Mouse (Mus musculus) neutrophil, adult 59 days (primary cell): ENCODE data around the gene Olfr655. TPM values are rescaled to one million over a fixed set of nuclear protein-coding genes. Genes with fewer than 3 reads are reported as not detected.

Experiments
- total RNA-seq, 2 experiments: library from RNA; stranded (reverse); gene quantifications; 1 replicate in 1 of 2; 2 replicates in 1 of 2; pipeline ENCODE4 v1.2.4; 2023

The Olfr655 gene
- not detected for total RNA-seq

GRCm38 (mm10) chr7:104601679-104602078 lies at the start of gene Olfr655:
Olfr655 (minus strand) TSS chr7:104601779.

GRCm38 (mm10) chr7:104646841-104647482 lies 45.4 kb upstream of the Olfr655 start, which contains the start of gene Olfr658:
Olfr658 (minus strand) TSS chr7:104647305.

GRCm38 (mm10) chr7:104624494-104624893 lies 22.9 kb upstream of the Olfr655 start, which contains the start of gene Olfr657:
Olfr657 (plus strand) TSS chr7:104624794.

GRCm38 (mm10) chr7:104613655-104614054 lies 12.1 kb upstream of the Olfr655 start, which contains the start of gene Olfr656:
Olfr656 (plus strand) TSS chr7:104613955.

GRCm38 (mm10) chr7:104586725-104587124 lies 14.9 kb downstream of the Olfr655 start, which contains the start of gene Olfr654:
Olfr654 (plus strand) TSS chr7:104587025.

GRCm38 (mm10) chr7:104577014-104577413 lies 24.6 kb downstream of the Olfr655 start, which contains the start of gene Olfr653:
Olfr653 (plus strand) TSS chr7:104577314.

GRCm38 (mm10) chr7:104560601-104561000 lies 41.0 kb downstream of the Olfr655 start, which contains the start of gene Olfr652:
Olfr652 (plus strand) TSS chr7:104560901.

GRCm38 (mm10) chr7:104549833-104550232 lies 51.7 kb downstream of the Olfr655 start, which contains the start of gene Olfr651:
Olfr651 (plus strand) TSS chr7:104550133.

Other genes with a start within 250 kb of the Olfr655 start
- gene Trim12c, start 248.4 kb downstream of the Olfr655 start, total RNA-seq: 10 to 100 TPM; 29.1 to 32.0 TPM
- gene Trim30b, start 231.9 kb downstream of the Olfr655 start, total RNA-seq: 10 to 100 TPM; 55.8 to 60.5 TPM
- under 1 TPM; 0.64 to 0.73 TPM for gene Trim30c, start 200.9 kb downstream of the Olfr655 start, total RNA-seq
- 10 to 100 TPM; 39.9 to 50.2 TPM for gene Trim30a, start 136.6 kb downstream of the Olfr655 start, total RNA-seq
- 10 to 100 TPM in 1 of 2 experiments, 1 to 10 TPM in 1; 9.8 to 10.1 TPM for gene Trim30d, start 93.9 kb downstream of the Olfr655 start, total RNA-seq
- gene Olfr651, start 51.6 kb downstream of the Olfr655 start, total RNA-seq: not detected
- not detected for gene Olfr652, start 40.9 kb downstream of the Olfr655 start, total RNA-seq
- not detected for gene Olfr653, start 24.5 kb downstream of the Olfr655 start, total RNA-seq
- gene Olfr654, start 14.8 kb downstream of the Olfr655 start, total RNA-seq: not detected
- under 1 TPM in 1 of 2 experiments, not detected in 1; 0.09 TPM for gene Olfr656, start 12.2 kb upstream of the Olfr655 start, total RNA-seq
- not detected for gene Olfr657, start 23.0 kb upstream of the Olfr655 start, total RNA-seq
- not detected for gene Olfr658, start 45.5 kb upstream of the Olfr655 start, total RNA-seq
- not detected for gene Olfr659, start 65.0 kb upstream of the Olfr655 start, total RNA-seq
- gene Olfr661, start 84.7 kb upstream of the Olfr655 start, total RNA-seq: not detected
- gene Usp17le, start 175.7 kb upstream of the Olfr655 start, total RNA-seq: not detected
- gene Usp17lb, start 240.8 kb upstream of the Olfr655 start, total RNA-seq: under 1 TPM in 1 of 2 experiments, not detected in 1; 0.24 TPM